Mouse (Mus musculus) fat pad, adult 2 months (tissue): ENCODE measurements at regions not wholly inside any gene's neighbourhood (a gene's known extent, or its start where the extent isn't known, plus 50 kb on each side); places are given as distances from the start of the nearest gene placed in this dataset.
A peak's percentile ranks its signal among the peaks of the same experiment; 100 is the strongest.

Experiments used
- DNase-seq: peaks from one replicate; pipeline ENCODE4 v3.0.0-alpha.2; 2011; ENCODE audit warnings: low read depth, low spot score; ENCODE audit errors: extremely low read depth

- peak; percentile 16 for DNase-seq
Measured at GRCm38 (mm10) chr8:115854209-115854900, 146.8 kb upstream of the Maf start.

- DNase-seq, result no peak
Measured at GRCm38 (mm10) chr8:115850552-115850951, 143.0 kb upstream of the Maf start.

- DNase-seq, result no peak
Measured at GRCm38 (mm10) chr8:115833391-115833790, 125.8 kb upstream of the Maf start.

- no peak for DNase-seq
Measured at GRCm38 (mm10) chr8:115831675-115832074, 124.1 kb upstream of the Maf start.

GRCm38 (mm10) chr8:115830012-115830662, 122.5 kb upstream of the Maf start:
- no peak for DNase-seq

- DNase-seq, result no peak
Measured at GRCm38 (mm10) chr8:115826516-115826915, 118.9 kb upstream of the Maf start.

GRCm38 (mm10) chr8:115825899-115826502, 118.4 kb upstream of the Maf start:
- DNase-seq, result no peak

GRCm38 (mm10) chr8:115824478-115824785, 116.8 kb upstream of the Maf start:
- DNase-seq, result no peak

GRCm38 (mm10) chr8:115823673-115824477, 116.3 kb upstream of the Maf start:
- DNase-seq, result no peak

- DNase-seq, result no peak
Measured at GRCm38 (mm10) chr8:115813426-115813825, 105.8 kb upstream of the Maf start.

GRCm38 (mm10) chr8:115806579-115806978, 99.0 kb upstream of the Maf start:
- DNase-seq, result no peak

- no peak for DNase-seq
Measured at GRCm38 (mm10) chr8:115806139-115806538, 98.5 kb upstream of the Maf start.

- DNase-seq, result no peak
Measured at GRCm38 (mm10) chr8:115793587-115793986, 86.0 kb upstream of the Maf start.

GRCm38 (mm10) chr8:115788421-115788820, 80.8 kb upstream of the Maf start:
- no peak for DNase-seq

- DNase-seq, result no peak
Measured at GRCm38 (mm10) chr8:115786185-115786584, 78.6 kb upstream of the Maf start.

- DNase-seq, result no peak
Measured at GRCm38 (mm10) chr8:115785769-115786168, 78.2 kb upstream of the Maf start.

GRCm38 (mm10) chr8:115783364-115783763, 75.8 kb upstream of the Maf start:
- DNase-seq, result no peak

GRCm38 (mm10) chr8:115778433-115778832, 70.8 kb upstream of the Maf start:
- DNase-seq, result no peak

- DNase-seq, result no peak
Measured at GRCm38 (mm10) chr8:115771060-115771459, 63.5 kb upstream of the Maf start.

GRCm38 (mm10) chr8:115768631-115769030, 61.0 kb upstream of the Maf start:
- no peak for DNase-seq

GRCm38 (mm10) chr8:115766218-115766898, 58.8 kb upstream of the Maf start:
- DNase-seq, result no peak
